Mouse (Mus musculus): Measurements from ENCODE around the gene B3galt2. TPM values are rescaled to one million over a fixed set of nuclear protein-coding genes. Genes with fewer than 3 reads are reported as not detected.
"Not testable (repeated sequence)": the region's sequence is repeated elsewhere in the genome, so short reads cannot be mapped to it uniquely, and the experiment has no call there.

B3galt2 gene
- total and polyA plus RNA-seq, 2 experiments from 2014 or later: 8.1 to 25.6 TPM

DNA sequence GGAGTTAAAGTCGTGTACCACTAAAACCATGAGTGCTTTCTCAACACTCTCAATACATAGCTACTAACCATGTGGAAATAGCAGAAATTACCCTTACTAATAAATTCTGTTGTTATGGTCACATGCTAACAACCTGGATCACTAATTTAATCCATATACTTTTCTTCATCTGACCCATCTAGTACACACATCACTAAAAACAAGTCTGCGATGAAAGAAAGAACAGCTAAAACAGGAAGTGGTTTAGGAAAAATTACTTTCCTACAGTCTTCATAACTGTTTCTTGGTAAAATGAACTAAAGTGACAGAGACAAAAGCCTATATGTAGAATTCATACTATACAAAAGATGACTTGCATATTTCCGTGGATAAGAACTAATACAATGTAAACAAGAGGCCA lies 13.2 kb downstream of the B3galt2 start:
- H3K9me3 ChIP-seq (ENCODE audit: low read length): no peaks in the 10 kb centered on the region
- no peaks in the 10 kb centered on the region for H3K27me3 ChIP-seq (ENCODE audit: insufficient read depth, low read length)
- WGBS: 92% methylated on average over 3 of the region's 3 CpGs
- ATAC-seq (no peak), DNase-seq (no peak)
- H3K9ac ChIP-seq: no peak overlapping the region
- TF ChIP-seq CTCF (IDR thresholded peaks at IDR 0.05; ENCODE audit: low read depth): no peak
- no peaks in the 10 kb centered on the region for H3K4me1 ChIP-seq (ENCODE audit: insufficient read depth)
- 0 out of 2 replicates have a peak, but pooled peaks cover 15% of the 10 kb centered on the region for H3K36me3 ChIP-seq (ENCODE audit: insufficient read depth)
- H3K27ac ChIP-seq (ENCODE audit: low read depth, low read length): no peak overlapping the region
- no peak overlapping the region for H3K4me3 ChIP-seq (ENCODE audit: low read depth, low read length)
- H3K4me2 ChIP-seq (ENCODE audit: low read depth): no peak overlapping the region

GRCm38 (mm10) chr1:143663197-143663596 lies 22.7 kb downstream of the B3galt2 start:
- Histone ChIP-seq H3K36me3 (ENCODE audit: insufficient read depth) (peaks cover 5% of the 10 kb centered on the region; the same call in 1 of the 2 replicates), H3K27me3 (ENCODE audit: insufficient read depth, low read length) (no peaks in the 10 kb centered on the region), H3K9me3 (ENCODE audit: low read length) (no peaks in the 10 kb centered on the region), H3K9ac (no peak overlapping the region), H3K4me1 (ENCODE audit: insufficient read depth) (no peaks in the 10 kb centered on the region), H3K27ac (ENCODE audit: low read depth, low read length) (no peak overlapping the region), H3K4me3 (ENCODE audit: low read depth, low read length) (no peak overlapping the region), H3K4me2 (ENCODE audit: low read depth) (no peak overlapping the region)
- 93% methylated on average over 2 of the region's 2 CpGs for WGBS
- no peak for TF ChIP-seq CTCF (IDR thresholded peaks at IDR 0.05; ENCODE audit: low read depth)
- DNase-seq: no peak
- ATAC-seq: no peak

DNA sequence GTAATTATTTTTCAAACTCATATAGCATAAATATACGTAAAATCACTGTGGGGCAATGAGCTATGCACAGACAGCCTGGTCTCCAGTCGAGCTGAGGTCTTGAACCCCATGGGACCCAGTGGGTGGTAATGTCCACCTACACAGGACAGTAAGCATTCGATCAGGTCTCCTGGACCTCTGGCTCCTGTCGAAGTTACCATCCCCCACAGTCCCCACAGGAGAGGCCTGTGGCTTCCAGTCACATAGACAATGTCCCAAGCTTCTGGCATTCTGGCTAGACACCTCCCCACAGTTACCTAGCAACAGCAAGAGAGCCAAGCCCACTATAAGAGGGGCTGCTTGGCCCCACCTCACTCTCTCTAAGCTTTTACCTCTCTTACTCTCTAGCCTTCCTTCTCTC lies 24.3 kb downstream of the B3galt2 start:
- not testable (repeated sequence) for H3K4me2 ChIP-seq (ENCODE audit: low read depth); H3K36me3 ChIP-seq (ENCODE audit: insufficient read depth); ATAC-seq; H3K4me3 ChIP-seq (ENCODE audit: low read depth, low read length); H3K9ac ChIP-seq; H3K9me3 ChIP-seq (ENCODE audit: low read length); H3K27ac ChIP-seq (ENCODE audit: low read depth, low read length); H3K27me3 ChIP-seq (ENCODE audit: insufficient read depth, low read length); DNase-seq; H3K4me1 ChIP-seq (ENCODE audit: insufficient read depth)
- WGBS: 93% methylated on average over 4 of the region's 4 CpGs

DNA sequence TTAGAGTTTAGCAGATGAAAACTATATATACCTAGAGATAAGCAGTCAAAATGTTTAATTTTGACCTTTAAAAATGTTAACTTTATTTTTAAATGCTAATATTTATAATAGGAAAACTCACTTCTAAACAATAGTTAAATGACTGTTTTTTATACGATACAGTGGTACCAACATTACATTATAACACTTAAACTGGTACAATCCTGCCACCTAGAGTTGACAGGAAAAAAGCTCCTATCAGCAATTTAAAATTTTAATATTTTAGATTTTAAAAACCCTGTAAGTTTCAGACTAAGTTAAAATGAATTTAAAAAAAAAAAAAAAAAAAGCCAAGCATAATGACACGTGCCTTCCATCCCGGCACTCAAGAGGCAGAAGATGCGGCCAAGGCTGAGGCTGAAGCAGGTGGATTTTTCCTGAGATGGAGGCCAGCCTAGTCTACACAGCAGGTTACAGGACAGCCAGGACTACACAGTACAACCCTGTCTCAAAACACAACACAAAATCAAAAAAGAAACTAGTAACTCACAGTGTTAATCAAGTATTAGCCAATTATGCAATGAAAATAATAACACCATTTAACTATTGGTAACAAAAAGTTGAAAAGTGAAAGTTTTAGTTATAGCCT lies 35.4 kb downstream of the B3galt2 start:
- H3K36me3 ChIP-seq (ENCODE audit: insufficient read depth): peaks cover 22% of the 10 kb centered on the region; the same call in 1 of the 2 replicates
- no peak overlapping the region for H3K27ac ChIP-seq (ENCODE audit: low read depth, low read length)
- WGBS: 81% methylated on average over 4 of the region's 4 CpGs
- H3K27me3 ChIP-seq (ENCODE audit: insufficient read depth, low read length): no peaks in the 10 kb centered on the region
- DNase-seq: peak; percentile 18
- no peak overlapping the region for H3K4me2 ChIP-seq (ENCODE audit: low read depth)
- H3K9me3 ChIP-seq (ENCODE audit: low read length): no peaks in the 10 kb centered on the region
- H3K4me1 ChIP-seq (ENCODE audit: insufficient read depth): no peaks in the 10 kb centered on the region
- peak; percentile 30; the same call in 1 of the 2 replicates for TF ChIP-seq CTCF (IDR thresholded peaks at IDR 0.05; ENCODE audit: low read depth)
- H3K4me3 ChIP-seq (ENCODE audit: low read depth, low read length): no peak overlapping the region
- H3K9ac ChIP-seq: no peak overlapping the region
- ATAC-seq: no peak; the same call in 1 of the 2 replicates

DNA sequence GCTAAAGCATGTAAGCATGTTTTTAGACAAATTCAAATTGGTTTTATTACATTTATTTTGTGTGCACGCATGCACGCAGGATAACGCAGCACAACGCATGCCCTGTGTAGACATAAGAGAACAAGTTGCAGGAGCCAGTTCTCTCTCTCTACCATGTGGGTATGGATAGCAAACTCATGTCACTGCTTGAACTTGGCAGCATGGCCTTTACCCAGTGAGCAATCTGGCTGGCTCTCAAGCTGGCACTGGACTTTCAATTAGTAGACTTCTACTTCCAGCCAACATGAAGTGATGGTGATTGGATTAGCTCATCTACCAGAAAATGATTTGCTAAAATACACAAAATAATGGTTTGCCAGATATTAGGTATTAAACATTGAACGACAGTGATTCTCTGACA lies 40.6 kb downstream of the B3galt2 start:
- WGBS: 89% methylated on average over 5 of the region's 5 CpGs
- no peak for ATAC-seq
- Histone ChIP-seq H3K9ac (no peak overlapping the region), H3K4me3 (ENCODE audit: low read depth, low read length) (no peak overlapping the region), H3K36me3 (ENCODE audit: insufficient read depth) (peaks cover 17% of the 10 kb centered on the region), H3K4me2 (ENCODE audit: low read depth) (no peak overlapping the region), H3K27ac (ENCODE audit: low read depth, low read length) (no peak overlapping the region), H3K4me1 (ENCODE audit: insufficient read depth) (no peaks in the 10 kb centered on the region), H3K27me3 (ENCODE audit: insufficient read depth, low read length) (no peaks in the 10 kb centered on the region), H3K9me3 (ENCODE audit: low read length) (no peaks in the 10 kb centered on the region)
- peak; percentile 10 for DNase-seq
- no peak for TF ChIP-seq CTCF (IDR thresholded peaks at IDR 0.05; ENCODE audit: low read depth)

DNA sequence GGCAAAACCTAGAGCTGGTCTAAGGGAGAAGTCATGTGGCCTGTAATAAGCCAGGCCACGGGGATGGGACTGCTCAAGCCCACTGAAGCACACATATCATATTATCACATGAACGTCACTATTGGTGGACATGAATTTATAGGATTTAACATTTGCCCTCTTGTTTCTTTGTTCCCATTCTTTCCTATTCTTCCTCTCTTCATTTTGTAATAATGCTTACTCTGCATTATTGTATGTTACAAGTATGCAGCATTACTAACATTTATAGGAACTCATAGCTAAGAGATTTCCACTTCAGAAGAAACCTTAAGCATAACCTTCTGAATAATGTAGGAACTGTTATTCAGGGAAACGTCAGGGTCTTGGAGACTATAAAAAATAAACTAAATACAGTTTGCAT lies 44.4 kb downstream of the B3galt2 start:
- DNase-seq (no peak), ATAC-seq (no peak)
- no peak overlapping the region for H3K4me3 ChIP-seq (ENCODE audit: low read depth, low read length)
- no peaks in the 10 kb centered on the region for H3K27me3 ChIP-seq (ENCODE audit: insufficient read depth, low read length)
- no peaks in the 10 kb centered on the region for H3K4me1 ChIP-seq (ENCODE audit: insufficient read depth)
- no peak overlapping the region for H3K4me2 ChIP-seq (ENCODE audit: low read depth)
- no peak overlapping the region for H3K27ac ChIP-seq (ENCODE audit: low read depth, low read length)
- 90% methylated on average over 3 of the region's 3 CpGs for WGBS
- H3K36me3 ChIP-seq (ENCODE audit: insufficient read depth): peaks cover 23% of the 10 kb centered on the region
- no peak for TF ChIP-seq CTCF (IDR thresholded peaks at IDR 0.05; ENCODE audit: low read depth)
- no peaks in the 10 kb centered on the region for H3K9me3 ChIP-seq (ENCODE audit: low read length)
- no peak overlapping the region for H3K9ac ChIP-seq

DNA sequence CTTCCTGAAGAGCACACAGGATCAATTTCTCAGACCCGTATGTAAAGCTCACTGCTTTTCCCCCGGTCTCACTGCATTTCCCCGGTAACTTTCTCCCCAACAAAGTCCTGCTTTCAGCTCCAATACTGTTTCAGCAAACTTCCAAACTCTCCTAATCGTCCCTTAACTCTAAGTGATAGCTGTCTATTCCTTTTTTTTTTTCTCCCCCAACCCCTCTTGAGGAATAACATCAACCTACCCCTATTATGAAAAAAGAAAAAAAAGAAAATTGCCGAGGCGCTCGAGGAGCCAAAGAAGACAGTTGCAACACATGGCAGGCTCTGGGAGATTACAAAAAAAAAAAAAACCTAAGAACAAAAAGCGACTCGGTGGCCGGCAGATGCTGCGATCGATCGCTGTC lies 61.3 kb downstream of the B3galt2 start:
- peak overlapping the region; percentile 95; the same call in 1 of the 2 replicates for H3K27ac ChIP-seq (ENCODE audit: low read depth, low read length)
- ATAC-seq: no peak
- no peaks in the 10 kb centered on the region for H3K27me3 ChIP-seq (ENCODE audit: insufficient read depth, low read length)
- WGBS: under 1% methylated on average over 13 of the region's 13 CpGs
- H3K4me2 ChIP-seq (ENCODE audit: low read depth): peak overlapping the region; percentile 68
- peak overlapping the region; percentile 85 for H3K9ac ChIP-seq
- H3K36me3 ChIP-seq (ENCODE audit: insufficient read depth): peaks cover 4% of the 10 kb centered on the region; the same call in 1 of the 2 replicates
- H3K4me1 ChIP-seq (ENCODE audit: insufficient read depth): no peaks in the 10 kb centered on the region; the same call in 1 of the 2 replicates
- TF ChIP-seq CTCF (IDR thresholded peaks at IDR 0.05; ENCODE audit: low read depth): no peak
- H3K9me3 ChIP-seq (ENCODE audit: low read length): no peaks in the 10 kb centered on the region
- peak overlapping the region; percentile 91 for H3K4me3 ChIP-seq (ENCODE audit: low read depth, low read length)
- peak; percentile 6 for DNase-seq
